Mouse (Mus musculus): Measurements from ENCODE around the gene Scn3b.
A peak's percentile ranks its signal among the peaks of the same experiment; 100 is the strongest.

The Scn3b gene

DNA sequence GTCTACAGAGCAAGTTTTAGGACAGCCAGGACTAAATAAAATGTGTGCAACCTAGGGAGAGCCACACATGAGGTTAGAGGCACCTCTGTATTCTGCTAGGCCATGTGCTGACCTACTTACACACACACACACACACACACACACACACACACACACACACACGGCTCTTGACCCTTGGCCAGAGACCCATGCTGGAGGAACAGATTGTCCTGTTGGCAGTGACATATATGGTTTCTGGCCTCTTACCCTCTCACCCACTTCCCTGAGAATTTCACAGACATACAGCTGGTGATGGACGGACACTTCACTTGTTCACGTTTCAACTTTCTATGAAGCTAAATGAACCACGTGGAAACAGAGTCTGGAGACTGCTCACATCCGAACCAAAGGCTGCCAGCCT, 49.8 kb downstream of the Scn3b start:
- peak; percentile 76 to 78 for DNase-seq

DNA sequence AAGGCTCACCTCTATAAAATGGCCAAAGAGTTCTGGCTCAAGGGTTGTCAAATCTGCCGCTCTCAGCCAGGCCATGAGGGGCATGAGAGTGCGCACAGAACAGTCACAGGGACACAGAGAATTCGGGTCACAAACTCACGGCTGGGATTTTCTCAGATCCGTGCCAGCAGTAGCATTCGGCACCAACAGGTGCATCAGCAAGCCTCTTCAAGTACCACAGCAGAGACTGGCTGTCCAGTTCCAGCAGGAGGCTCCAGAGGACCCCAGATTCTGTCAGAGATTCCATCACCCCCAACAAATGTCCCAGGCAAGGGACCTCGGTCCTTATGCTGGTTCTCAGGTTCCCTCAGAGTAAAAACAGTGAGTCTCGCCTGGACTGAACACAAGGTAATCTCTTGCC, 51.4 kb downstream of the Scn3b start:
- no peak for DNase-seq

DNA sequence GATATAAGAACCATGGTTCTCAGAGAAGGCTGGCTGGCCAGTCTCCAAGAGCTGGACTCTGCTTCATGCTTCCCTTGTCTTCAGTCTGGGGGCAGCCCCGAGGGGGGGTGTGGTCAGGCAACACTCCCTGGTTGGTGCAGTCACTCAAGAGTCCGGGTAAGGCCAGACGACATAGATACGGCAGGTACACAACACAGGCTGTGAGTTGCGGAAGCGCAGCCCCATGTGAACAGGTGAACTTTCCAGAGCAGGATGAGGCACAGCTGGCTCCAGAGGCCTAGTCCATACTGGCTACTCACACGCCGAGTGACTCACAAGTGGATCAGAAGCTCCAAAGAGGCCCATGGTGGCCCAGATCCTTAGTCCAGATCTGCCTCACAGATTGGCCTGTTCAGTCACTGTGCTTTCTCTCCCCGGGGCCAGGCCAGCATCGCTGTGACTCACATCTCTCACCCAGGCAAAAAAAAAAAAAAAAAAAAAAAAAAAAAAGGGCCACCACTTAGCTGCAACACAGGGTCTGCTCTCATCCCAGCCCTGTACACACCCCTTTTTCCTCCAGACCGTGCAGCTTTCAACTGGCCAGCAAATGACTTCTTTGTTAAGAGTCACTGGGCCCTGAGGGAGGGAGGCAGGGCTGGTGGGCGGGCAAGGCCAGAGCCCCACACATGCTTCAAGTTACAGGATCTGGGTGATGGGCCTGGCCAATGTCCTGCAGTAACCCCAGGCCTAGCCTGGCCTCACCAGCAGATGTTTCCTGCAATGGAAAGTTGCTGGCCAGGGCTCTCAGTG, 52.1 kb downstream of the Scn3b start:
- DNase-seq = peak; percentile 63 to 65

DNA sequence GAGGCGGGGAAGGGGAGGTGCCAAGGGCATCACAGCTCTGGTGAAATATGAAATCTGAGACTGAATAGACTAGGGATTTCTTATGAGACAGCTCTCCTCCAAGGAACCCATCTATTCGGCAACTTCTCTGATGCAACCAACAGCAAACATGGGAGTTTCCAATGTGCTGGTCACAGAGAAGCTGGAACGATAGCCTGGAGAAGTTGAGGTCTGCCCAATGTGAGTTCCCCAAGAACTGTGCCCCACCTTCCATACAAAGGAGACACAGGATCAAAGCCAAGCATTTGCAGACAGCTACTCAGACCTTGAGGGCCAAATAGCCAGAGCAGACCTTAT, 52.6 kb downstream of the Scn3b start:
- no peak for DNase-seq

DNA sequence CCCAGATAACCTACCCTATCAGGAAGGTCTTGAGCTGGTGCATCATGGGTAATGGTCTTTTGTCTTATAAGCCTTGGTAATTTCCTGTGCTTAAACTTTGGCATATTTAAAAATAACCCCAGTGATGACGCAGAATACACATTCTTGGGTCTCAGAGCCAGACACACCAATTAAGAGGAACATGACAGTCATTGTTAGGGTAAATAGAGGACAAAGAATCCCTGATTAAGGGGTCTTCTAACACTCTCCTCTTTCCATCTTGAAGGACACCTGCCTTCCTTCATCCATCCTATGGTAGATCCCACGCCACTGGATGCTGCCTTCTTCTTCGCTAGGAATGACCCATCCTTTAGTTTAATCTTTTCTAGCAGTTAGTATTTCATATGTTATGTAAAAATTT, 53.4 kb downstream of the Scn3b start:
- DNase-seq = no peak

DNA sequence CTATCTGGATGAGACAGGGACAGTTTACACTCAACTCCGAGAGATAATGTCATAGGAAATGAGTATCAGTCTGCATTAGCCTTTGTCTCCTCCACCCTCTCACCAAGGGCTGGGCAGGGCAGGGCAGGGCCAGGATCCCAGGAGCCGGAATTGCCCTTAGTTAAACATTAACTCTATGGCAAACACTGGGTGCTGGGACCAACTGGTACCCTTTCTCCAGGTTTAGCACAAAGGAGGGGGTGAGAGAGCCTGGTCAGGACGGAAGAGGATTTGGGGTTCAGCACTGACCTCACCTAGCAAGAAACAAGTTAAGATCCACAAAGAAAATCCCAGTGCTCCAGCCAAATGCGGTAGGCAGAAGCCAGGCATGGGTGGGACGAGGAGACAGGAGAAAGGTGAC, 54.2 kb downstream of the Scn3b start:
- DNase-seq = no peak

DNA sequence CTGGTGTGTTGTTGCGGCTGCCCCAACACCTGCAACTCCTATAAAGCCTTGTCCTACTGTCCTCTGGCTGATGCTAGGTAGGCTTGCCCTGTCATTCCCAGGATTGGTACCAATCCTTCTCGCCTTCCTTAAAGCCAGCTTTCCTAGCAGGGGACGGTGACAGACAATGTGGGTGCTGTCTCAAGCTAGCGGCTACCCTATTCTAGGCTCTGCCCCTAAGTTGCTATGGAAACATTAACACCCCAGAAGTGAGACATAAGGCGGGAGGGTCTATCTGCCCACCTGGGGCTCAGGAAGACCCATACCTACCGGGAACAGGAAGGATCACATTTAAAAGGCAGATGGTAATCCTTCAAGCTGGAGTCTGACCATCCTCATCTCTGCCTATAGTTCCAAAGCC, 54.8 kb downstream of the Scn3b start:
- no peak for DNase-seq

DNA sequence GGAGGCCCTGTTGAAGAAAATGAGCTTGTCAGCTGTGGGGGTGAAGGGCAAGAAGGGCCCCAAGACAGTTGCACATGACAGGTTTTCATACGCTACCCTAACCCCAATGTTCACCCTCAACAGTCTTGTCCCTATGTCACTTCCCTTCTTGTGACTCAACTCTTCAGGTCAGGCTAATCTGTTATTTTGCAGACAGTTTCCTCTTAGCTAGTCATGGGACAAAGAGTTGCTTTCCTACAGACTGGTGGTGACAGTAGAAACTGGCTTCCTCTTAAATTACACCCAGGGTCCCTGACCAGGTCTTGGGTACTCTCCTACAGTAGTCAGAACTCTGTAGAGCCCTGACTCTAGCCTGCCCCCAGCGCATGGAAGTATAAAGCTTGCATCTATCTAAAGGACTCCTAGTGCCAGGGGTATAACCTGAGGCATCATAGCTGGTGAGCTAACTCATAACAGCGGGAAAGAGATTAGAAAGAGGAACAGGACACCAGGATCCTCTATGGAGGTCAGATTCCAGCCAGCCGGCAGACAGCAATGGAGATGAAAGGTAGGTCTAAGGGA, 55.3 kb downstream of the Scn3b start:
- DNase-seq = no peak

DNA sequence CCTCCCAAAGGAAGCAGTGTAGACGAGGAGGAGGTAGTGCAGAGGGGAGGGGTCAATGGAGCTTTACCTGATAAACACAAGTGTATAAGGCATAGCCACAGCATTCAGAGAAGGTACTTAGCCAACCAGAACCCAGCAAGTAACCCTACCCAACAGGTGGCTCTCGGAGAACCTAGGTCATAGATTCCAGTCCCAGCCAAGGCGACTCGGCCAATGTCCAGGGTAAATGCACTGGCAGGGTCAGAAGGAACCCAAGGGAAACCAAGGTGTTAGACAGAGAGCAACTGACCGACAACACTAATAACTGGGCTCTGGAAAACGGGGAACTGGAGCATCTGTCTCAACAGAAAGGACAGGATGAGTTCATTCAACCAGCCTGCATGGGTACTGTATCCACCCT, 55.8 kb downstream of the Scn3b start:
- no peak for DNase-seq

DNA sequence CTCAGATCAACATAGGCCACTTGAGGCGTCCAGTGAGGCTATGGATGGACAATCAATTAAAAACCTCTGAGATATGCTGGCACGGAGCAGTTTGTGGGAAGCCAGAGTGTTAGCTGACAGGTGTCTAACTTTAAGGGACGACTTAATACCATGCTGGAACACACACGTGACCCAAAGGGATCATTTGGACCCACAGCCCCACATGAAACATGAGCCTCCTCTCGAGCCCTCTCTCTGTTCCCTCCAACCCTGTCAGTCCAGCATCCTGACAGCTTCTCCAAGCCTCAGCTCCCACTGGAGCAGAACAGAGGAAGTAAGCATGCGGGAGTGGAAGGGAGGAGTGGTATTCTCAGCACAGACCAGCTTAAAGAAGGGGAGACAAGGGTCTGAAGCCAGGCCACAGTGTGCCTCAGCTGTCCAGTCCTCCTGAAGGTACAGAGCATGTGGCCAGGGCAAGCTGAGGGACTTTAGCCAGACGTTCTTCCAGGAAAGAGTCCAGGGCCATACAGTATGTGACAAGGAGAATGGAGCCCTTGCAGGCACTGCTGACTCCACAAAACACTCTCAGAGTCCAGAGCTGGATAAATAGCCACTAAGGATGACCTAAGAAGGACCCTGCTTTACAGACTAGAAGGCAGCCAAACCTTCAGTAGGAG, 57.4 kb downstream of the Scn3b start:
- DNase-seq = no peak

DNA sequence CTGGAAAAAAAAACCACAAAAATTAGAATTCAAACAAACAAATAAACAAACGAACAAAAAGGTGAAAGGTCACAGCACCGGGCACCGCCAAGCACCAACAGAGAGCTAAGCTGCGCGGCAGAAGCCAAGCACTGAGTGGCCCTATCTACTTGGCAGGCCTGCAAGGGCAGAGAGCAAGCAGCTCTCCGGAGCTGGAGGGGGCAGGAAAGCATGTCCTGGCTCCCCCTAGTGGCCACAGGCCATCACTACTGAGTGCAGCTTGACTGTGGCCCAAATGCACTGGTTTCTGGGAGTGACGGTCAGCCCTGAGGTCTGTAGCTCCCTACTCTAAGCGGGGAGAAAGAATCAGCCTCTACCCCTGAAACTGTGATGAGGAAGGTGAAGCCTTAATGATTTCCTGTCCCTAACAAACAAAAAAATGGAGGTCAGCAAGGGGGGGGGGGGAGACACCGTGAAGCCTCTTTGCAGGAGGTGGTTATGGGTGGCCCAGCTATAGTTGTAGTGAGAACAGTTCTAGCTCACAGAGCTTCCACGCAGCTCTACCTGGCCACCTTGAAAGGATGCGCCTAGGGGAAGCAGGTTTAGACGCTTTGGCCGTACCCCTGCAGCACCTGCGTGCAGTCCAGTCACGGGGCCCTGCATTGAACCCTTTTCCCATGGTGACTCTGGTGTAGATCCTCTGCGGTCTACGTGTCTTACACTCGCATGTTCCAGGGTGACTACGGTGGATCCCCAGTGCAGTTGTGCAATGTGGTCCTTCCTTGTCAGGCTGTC, 61.8 kb downstream of the Scn3b start:
- peak; percentile 97 to 98 for DNase-seq

DNA sequence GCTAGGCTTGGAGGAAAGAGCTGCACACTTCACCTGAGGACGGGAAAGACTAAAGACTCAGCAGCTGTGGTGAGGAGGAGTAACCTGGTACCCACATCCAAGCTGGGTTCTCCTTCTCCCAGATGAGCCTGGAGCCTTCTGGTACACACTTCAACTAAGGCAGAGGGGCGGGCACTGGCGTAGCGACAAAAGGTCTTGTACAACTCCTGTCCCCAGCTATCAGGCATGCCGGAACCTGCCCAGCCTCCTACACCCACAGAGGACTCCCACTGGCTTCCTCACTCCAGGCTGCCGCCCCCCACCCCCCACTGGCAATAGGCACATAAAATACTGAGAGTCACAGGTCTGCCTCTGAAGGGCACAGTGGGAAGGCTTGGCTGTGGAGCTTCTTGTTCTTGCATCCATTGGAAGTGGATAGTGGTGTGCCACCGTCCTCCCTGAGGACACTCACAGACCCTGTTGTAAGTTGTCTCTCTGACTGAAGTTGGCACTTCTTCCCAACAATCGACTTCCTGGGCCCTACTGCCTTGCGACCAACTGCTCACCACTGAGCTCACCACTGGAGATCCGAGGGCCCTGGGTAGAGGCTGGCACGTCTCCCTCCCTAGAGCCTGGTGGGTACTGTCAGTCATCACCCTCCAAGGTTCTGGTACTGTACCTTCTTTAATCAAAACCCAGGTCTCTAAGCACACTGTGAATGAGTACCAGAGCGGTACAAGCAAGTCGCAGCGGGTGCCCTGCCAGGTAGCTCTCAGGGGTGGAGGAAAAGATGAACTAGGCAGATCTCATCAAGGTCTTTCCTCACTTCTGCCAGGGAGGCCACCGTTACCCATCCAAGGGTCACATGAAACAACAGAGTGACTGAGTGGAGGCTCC, 62.6 kb downstream of the Scn3b start:
- DNase-seq = peak; percentile 59 to 61

DNA sequence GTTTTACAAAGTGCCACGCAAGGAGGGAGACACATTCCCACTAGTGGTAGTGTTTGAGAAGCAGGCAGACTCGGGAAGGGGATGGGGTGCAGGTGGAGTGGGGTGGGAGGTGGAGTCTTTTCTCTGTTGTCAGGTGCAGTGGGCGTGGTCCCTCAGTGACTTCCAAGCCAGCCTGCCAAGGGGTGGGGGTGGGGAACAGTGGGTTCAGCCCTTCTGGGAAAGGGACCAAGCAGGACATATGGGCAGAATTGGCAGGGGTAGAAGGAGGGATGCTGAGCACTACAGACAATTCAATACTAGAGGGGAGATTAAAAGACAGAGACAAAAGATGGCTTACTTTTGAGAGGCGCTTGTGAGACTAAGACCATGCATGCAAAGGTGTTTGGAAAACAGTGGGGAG, 63.3 kb downstream of the Scn3b start:
- DNase-seq = peak; percentile 98

DNA sequence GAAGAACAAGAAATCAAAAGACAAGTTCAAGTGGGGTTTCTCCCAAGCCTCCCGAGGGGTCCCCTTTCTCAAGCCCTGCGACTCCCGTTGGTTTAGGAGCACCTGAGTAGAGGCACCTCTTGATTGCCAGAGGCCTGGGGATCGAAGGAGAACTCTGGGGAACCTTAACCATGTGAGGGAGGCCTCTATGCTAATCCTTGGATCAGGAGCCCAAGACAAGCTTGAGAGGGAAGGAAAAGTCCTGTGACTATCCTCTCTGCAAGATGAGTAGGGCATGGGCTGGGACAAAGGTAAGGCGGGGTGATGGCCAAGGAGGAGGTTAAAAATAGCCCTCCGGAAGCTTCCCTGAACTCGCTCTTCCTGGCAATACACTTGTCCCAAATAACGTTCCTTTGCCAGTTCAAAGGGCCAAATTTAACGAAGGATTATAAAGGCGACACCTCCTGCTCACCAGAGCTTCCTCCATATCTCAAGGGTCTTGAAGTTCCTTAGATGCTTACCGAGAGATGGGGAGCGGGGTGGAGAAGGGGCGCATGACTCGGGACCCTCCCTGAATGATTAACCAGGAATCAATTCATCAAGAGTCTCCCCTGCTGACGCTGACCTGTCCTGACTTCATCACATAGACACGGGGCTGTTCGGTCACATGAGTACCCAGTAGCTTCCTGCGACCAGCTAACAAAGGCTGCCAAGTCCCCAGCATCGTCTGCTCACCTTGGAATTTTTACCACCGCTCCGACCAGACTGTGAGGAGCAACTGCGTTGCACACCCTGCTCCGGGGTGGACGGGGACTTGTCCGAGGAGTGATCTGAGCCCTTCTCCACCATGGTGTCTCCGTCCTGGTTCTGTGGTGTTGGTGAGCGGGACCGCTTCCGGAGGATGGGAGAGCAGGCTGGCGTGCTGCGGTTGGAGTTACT, 64.0 kb downstream of the Scn3b start:
- peak in 1 of 2 experiments; percentile 60 for DNase-seq

DNA sequence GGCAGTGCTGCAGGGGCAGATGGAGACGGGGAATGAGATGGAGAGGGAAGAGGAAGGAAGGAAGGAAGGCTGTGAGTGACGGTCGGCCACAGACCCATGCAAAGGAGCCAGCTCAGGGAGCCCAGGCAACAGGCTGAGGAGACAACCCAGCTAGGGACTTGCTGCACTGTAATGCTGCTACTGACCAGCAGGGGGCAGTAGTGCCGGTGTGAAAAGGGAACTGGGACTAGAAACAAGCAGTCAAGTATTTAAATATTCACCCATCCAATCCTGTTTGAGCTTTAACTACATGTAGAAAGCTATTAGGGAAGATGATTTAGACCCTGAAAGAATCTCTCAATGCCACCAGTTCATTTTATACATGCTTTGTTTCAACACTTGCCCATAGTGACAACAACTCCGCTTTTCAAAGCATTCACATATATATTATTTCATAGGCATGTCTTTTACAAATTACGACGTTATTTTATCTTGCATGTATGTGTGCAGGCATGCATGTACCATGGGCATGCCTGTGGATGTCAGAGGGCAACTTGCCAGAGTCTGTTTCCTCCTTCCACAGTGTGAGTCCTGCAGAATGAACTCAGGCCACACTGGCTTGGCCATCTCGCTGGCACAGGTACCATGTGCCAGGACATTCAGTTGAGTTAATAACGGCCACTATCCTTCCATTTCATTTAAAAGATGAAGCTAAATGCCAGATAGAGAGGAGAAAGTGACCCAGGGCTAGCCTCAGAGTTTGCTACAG, 64.8 kb downstream of the Scn3b start:
- DNase-seq = peak; percentile 93 to 97

DNA sequence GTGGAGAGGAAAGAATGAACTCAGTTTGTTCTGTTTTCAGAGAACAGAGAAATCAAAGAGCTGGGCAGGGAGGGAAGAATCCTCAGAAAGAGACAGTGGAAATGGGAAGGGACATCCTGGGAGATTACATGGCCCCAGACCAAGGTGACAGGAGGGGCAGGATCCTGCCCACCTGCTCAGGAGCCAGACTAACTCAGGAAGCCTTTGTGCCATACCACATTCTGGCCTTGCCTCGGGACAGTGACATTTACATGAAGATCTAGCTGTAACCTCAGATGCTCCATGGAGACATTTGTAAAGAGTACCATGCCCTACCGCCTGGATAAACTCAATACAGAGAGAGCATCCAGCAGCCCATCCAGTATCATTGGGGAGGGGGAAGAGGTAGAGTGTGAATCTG, 65.6 kb downstream of the Scn3b start:
- peak; percentile 62 to 71 for DNase-seq

DNA sequence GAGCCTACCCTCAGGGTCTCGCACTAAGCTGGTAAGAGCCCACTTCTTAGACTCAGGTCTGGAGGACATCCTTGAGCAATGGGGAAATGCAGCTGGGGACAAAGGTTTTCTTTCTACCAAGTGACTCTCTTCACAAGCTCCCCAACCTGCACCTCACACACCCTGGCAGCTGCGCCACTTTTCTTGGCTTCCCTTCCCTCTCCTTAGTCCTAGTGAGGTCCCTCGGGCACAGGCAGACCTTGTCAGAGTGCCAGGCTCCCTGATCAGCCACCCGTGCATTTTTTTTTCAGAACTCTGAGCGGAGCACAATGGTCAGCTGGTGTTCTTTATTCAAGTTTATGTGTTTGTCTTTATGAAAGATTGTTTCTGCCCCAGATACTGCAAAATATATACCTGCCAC, 67.7 kb downstream of the Scn3b start:
- peak; percentile 81 to 88 for DNase-seq

DNA sequence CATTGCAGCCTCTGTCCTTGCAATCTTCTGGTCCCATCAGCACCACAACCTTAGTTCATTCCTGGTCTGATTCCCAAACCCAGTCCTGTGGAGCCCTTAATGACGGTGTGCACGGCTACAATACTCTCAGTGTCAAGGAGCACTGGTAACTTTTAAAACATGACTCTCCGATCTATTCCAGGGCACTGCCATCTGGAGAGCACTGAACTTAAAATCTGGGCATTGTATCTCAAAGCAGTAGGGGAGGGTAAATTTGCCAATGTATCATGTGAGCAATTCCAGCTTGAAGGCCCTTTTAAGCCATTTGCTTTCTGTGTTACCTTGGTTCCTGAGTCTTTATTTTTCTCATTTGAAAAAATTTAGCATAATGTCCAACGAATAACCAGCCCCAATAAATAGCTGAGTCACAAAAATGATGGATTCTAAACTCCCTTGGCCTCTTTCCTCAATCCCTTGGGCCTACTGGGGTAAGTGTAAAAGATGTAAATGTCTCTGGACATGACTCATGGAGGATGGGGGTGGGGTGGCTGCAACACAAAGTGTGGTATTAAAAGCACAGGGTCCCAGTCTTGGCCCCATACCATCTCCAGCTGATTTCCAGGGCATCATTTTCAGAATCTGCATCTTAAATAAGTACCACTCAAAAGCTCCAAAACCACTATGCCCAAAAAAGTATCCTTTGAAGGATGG, 68.3 kb downstream of the Scn3b start:
- DNase-seq = peak; percentile 70 to 75

DNA sequence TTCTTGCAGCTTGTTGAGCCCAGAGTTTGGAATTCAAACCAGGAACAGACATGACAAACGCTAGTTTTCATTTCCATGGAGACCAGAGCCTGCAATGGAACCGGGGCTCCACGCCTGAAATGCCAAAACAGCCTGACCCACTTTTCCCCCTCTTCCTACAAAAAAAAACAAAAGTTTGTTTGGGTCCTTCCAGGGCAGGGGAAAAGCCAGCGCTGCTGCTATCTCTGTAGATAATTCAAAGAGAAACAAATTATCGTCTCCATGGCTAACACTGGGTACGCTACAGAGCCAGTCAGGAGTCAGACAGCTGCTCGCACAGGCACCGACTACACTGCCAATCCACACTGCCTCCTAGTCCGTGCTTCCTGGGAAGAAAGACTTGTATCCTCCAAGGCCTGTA, 70.6 kb downstream of the Scn3b start:
- DNase-seq = peak; percentile 50 to 58
